Mouse (Mus musculus): ENCODE results near the gene Dbi.

DNA sequence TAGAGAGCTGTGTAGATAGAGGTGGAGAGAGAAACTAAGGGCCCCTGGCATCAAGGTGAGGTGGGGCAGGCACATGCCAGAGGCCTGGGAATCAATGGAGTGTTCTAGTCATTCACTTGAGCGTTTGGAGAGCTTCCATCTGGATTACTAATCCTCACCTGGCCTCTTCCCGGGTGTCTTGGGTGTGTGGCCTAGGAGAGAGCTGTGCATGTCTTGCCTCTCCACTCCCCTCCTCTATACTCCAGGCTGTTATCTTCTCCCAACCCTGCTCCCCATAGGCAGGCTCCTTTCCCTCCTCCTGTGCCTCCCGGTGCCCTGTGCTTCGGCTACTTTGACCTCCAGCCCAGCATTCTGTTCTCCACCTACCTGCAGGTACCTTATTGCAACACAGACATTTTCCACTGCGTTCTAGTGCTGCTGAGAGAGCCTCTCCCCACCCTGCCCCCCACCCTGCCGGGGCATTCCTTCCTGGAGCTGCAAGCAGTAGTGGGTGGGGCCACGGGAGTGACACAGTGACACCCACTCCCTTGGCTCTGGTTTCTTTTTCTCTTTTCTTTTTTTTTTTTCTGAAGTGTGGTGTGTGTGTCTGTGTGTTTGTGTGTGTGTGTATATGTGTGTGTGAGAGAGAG, 37.8 kb downstream of the Dbi start:
- TF ChIP-seq CTCF (IDR thresholded peaks at IDR 0.05; ENCODE audit: low read depth, low read length) (no peak), GATA1 (IDR thresholded peaks at IDR 0.05; ENCODE audit: borderline replicate concordance, low read length) (no peak), TAL1 (conservative IDR thresholded peaks at IDR 0.05; ENCODE audit: low read depth, low read length) (no peak), POLR2AphosphoS5 (IDR thresholded peaks at IDR 0.05; ENCODE audit: insufficient replicate concordance, low read depth, low read length) (no peak), GATA2 (IDR thresholded peaks at IDR 0.05; ENCODE audit: borderline replicate concordance, low read depth, low read length) (no peak)

Data from G1E (cell line).